Mouse (Mus musculus) left cerebral cortex, postnatal 25 days (tissue): ENCODE data around the gene Aldh6a1. TPM values are rescaled to one million over a fixed set of nuclear protein-coding genes. Genes with fewer than 3 reads are reported as not detected.

ENCODE experiments used
- DNase-seq, 2 experiments: peaks; one replicate each; pipeline ENCODE4 v3.0.0; 2022; ENCODE audit warnings: low spot score in 2 of 2, mixed read lengths in 1 of 2
- intact Hi-C: fragments of 180-260 bp; cut with DNase I; formaldehyde crosslinking; loops from one replicate; pipeline ENCODE4 v1.15.1; 2025
- total RNA-seq, 2 experiments: library from RNA; stranded (reverse); gene quantifications; 2 replicates each; pipeline ENCODE4 v1.2.3; 2021

Aldh6a1 gene
- total RNA-seq, 2 experiments from 2014 or later: 38.1 to 45.3 TPM

DNA sequence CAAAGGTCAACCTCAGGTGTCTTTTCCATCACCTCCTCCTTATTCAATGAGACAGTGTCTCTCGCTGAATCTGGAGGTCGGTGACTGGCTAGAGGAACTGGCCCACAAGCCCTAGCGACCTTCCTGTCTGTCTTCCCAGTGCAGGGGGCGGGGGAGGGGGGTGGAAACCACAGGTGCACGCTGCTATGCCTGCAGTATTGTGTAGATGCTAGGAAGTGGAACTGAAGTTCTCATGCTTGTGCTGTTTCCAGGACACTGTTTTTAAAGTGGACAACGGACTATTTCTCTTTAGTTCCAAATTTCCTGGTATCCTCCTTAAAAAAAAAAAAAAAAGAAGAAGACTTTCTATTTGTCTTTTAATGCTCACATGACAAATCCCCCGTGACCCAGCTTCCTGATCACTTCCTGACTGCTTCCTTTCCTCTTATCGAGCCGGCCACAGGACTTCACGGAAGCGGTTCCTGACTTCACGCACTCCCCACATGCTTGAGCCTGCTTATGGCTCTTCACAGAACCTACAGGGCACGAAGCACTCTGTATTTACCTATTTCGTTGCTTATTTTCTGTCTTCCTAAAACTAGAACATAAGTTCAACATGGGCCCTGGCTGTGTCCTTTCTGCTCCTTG lies 61.9 kb downstream of the Aldh6a1 start:
- no peak for DNase-seq
- intact Hi-C loops: no loop called here

- intact Hi-C loops: no loop called here
- DNase-seq: no peak
These were observed 62.7 kb downstream of the Aldh6a1 start for GRCm38 (mm10) chr12:84388097-84388496.

DNA sequence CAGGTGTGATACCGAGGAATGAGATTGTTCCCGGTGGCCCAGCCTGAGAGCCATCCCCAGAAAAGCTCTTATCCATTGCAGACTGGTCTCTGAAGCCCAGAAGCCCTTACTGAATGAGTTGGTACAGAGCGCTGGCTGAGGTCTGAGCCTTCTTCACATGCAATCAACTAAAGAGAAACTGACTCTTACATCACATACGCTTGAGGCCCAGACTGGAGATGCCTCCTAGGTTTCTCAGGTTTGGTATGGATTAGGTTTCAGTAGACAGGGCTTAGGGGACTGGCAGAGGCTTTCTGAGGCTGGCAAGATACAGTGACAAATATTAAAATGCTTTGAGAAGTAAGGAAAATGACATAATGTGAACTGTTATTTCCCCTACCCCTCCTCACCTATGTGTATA lies 65.4 kb downstream of the Aldh6a1 start:
- DNase-seq: no peak
- intact Hi-C loops: no loop called here

- intact Hi-C loops: no loop called here
- no peak for DNase-seq
These were observed 66.1 kb downstream of the Aldh6a1 start for GRCm38 (mm10) chr12:84384644-84385081.

GRCm38 (mm10) chr12:84382369-84382768 lies 68.4 kb downstream of the Aldh6a1 start:
- intact Hi-C loops: no loop called here

More at GRCm38 (mm10) chr12:84382369-84382768, 68.4 kb downstream of the Aldh6a1 start:
- DNase-seq: no peak

Other genes starting within 250 kb of the Aldh6a1 start
- 10 to 100 TPM; 15.0 to 15.7 TPM for gene Elmsan1, start 232.1 kb downstream of the Aldh6a1 start, total RNA-seq
- gene Ptgr2, start 165.8 kb downstream of the Aldh6a1 start, total RNA-seq: 10 to 100 TPM; 28.3 to 39.1 TPM
- 10 to 100 TPM; 37.8 to 38.7 TPM for gene Zfp410, start 134.2 kb downstream of the Aldh6a1 start, total RNA-seq
- gene Coq6, start 89.3 kb downstream of the Aldh6a1 start, total RNA-seq: 10 to 100 TPM; 22.2 to 23.1 TPM
- gene Fam161b, start 89.2 kb downstream of the Aldh6a1 start, total RNA-seq: 10 to 100 TPM; 11.3 to 11.6 TPM
- 10 to 100 TPM; 23.6 to 24.1 TPM for gene Entpd5, start 42.0 kb downstream of the Aldh6a1 start, total RNA-seq
- gene Bbof1, start 41.9 kb downstream of the Aldh6a1 start, total RNA-seq: 10 to 100 TPM in 1 of 2 experiments, 1 to 10 TPM in 1; 7.4 to 11.9 TPM
- gene Rnf113a2, start 33.8 kb downstream of the Aldh6a1 start, total RNA-seq: 10 to 100 TPM; 12.8 to 14.7 TPM
- gene Lin52, start 418 bp upstream of the Aldh6a1 start, total RNA-seq: 10 to 100 TPM; 22.2 to 22.4 TPM
- under 1 TPM; 0.14 to 0.18 TPM for gene Vsx2, start 118.8 kb upstream of the Aldh6a1 start, total RNA-seq
- gene Abcd4, start 166.4 kb upstream of the Aldh6a1 start, total RNA-seq: 10 to 100 TPM; 11.0 to 11.1 TPM
- under 1 TPM in 1 of 2 experiments, not detected in 1; 0.11 TPM for gene Vrtn, start 190.0 kb upstream of the Aldh6a1 start, total RNA-seq
- 10 to 100 TPM; 12.1 to 41.8 TPM for gene Syndig1l, start 247.8 kb upstream of the Aldh6a1 start, total RNA-seq